Mouse (Mus musculus): ENCODE data around the gene Ap3d1. TPM values are rescaled to one million over a fixed set of nuclear protein-coding genes. Genes with fewer than 3 reads are reported as not detected.

Ap3d1 gene
- polyA plus RNA-seq, 1 experiment from 2014 or later, result 116 TPM

DNA sequence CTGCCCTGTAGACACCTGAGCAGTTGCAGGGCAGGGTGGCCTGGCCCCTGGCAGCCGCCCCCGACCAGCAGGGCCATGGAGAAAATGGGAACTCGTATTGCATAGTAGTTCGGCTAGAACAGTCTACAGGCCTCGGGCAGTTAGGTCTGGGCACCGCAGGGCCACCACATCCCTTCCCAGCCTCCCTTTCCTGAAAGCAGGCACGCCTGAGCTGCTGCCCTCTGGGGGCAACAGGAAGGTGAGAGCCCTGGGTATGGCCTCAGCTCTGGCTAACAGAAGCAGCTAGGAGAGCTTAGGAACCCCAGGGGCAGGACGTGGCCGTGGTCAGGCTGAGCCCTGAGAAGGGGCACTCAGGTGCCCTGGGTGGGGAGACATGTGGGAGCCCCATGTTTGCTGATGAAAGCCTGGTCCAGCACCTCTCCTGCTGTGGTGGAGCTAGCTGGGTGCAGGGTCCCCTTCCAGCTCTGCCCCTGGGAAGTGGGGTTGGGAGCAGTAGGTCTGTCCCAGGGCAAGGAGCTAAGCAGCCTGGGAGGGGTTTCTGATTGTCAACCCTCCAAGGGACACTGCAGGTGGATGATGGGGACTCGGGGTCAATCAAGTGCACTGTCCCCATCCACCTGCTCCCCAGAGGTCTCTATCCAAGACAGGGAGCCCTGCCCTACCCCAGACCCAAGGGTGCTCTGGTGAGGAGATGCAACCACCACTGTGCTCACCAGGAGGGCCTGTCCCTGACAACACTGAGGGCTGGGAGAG lies 75.9 kb downstream of the Ap3d1 start:
- H3K27ac ChIP-seq (replicated peaks; ENCODE audit: low read depth, low read length), result no peak overlapping the region
- no peaks in the 10 kb centered on the region for H3K9me3 ChIP-seq (ENCODE audit: control insufficient read depth, low read length)
- ATAC-seq (ENCODE audit: low FRiP score, low TSS enrichment) (no peak), DNase-seq (no peak)
- no peak overlapping the region for H3K4me3 ChIP-seq (replicated peaks; ENCODE audit: low read depth, low read length)
- H3K4me1 ChIP-seq (ENCODE audit: control insufficient read depth, insufficient read depth, low read length), result no peaks in the 10 kb centered on the region
- H3K4me2 ChIP-seq (ENCODE audit: low read length), result no peak overlapping the region
- 83% methylated on average over 10 of the region's 10 CpGs for WGBS
- no peak overlapping the region for H3K9ac ChIP-seq (replicated peaks; ENCODE audit: low read length)
- H3K27me3 ChIP-seq (ENCODE audit: control insufficient read depth, insufficient read depth, low read length), result no peaks in the 10 kb centered on the region
- peaks cover 59% of the 10 kb centered on the region for H3K36me3 ChIP-seq (ENCODE audit: control insufficient read depth, insufficient read depth, low read length)

DNA sequence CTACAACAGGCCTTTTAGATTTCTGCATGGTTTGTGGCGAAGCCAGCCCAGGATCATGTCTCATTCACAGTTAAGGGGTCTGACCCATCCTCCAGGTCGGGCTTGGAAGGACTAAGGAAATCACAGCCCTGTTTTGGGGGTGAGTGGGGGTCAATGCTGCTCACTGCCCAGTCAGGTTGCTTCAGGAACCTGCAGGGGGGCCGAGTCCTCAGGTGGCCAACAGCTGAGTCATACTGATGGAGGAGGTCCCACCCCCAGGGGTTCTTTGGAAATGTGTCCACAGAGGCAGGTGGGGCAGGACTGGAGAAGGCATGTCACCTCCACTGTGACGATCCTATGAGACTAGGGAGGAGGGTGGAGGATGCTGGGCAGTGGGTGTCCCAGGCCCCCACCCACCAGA lies 76.6 kb downstream of the Ap3d1 start:
- WGBS, result 73% methylated on average over 4 of the region's 4 CpGs
- no peak overlapping the region for H3K27ac ChIP-seq (replicated peaks; ENCODE audit: low read depth, low read length)
- H3K4me2 ChIP-seq (ENCODE audit: low read length), result no peak overlapping the region
- H3K9ac ChIP-seq (replicated peaks; ENCODE audit: low read length), result no peak overlapping the region
- no peaks in the 10 kb centered on the region for H3K4me1 ChIP-seq (ENCODE audit: control insufficient read depth, insufficient read depth, low read length)
- no peaks in the 10 kb centered on the region for H3K27me3 ChIP-seq (ENCODE audit: control insufficient read depth, insufficient read depth, low read length)
- no peak for DNase-seq
- peaks cover 52% of the 10 kb centered on the region for H3K36me3 ChIP-seq (ENCODE audit: control insufficient read depth, insufficient read depth, low read length)
- H3K4me3 ChIP-seq (replicated peaks; ENCODE audit: low read depth, low read length), result no peak overlapping the region
- no peak for ATAC-seq (ENCODE audit: low FRiP score, low TSS enrichment)
- H3K9me3 ChIP-seq (ENCODE audit: control insufficient read depth, low read length), result no peaks in the 10 kb centered on the region

DNA sequence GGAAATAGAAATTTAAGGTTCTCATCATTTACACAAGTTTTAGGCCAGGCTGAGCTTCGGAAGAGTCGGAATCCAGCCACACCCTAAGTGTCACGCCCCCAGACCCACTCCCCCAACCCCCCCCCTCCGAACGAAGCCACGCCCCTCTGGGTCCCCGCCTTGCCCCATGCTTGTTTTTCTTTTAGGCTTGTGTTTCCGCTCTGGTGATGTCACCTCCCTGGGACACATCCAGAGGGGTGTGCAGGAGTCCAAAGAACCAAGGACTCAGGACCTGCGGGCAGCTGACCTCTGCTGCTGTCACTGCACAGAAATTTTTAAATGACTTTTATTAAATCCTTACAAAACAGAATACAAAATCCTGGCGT lies 77.1 kb downstream of the Ap3d1 start:
- peak overlapping the region; percentile 13; the same call in 1 of the 2 replicates for H3K27ac ChIP-seq (replicated peaks; ENCODE audit: low read depth, low read length)

DNA sequence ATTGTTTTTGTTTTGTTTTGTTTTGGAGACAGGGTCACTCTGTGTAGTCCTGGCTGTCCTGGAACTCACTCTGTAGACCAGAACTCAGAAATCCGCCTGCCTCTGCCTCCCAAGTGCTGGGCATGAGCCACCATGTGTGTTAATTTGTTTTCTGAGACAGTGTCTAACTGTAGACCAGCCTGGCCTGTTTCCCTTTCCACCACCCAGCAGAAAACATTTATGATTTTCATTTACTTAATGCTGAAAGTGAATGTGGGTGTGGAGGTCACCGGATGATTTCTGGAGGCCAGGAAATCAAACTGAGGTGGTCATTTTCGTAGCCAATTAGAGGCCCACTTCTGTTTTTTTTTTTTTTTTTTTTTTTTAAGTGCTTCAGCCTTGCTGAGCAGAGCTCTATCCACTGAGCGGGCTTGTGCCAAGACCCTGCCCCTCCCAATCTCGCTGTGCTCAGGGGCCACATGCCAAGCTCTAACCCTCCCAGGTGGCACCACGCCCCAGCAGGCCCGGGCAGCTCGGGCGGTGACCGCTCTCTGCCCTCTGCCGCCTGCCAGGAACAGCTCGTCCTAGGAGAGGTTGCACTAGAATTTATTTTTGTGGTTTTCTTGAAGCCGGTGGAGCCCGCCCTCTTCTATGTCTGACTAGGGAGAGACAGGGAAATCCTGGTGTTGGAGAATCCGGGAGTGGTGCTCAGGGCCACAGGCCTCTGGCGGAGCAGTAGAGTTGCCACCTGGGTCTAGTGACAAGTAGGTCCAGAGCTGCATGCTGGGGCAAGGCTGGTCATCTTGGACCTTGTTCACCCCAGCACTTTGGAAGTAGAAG lies 77.7 kb downstream of the Ap3d1 start:
- Histone ChIP-seq H3K4me3 (replicated peaks; ENCODE audit: low read depth, low read length) (no peak overlapping the region), H3K4me2 (ENCODE audit: low read length) (no peak overlapping the region), H3K9me3 (ENCODE audit: control insufficient read depth, low read length) (no peaks in the 10 kb centered on the region), H3K27me3 (ENCODE audit: control insufficient read depth, insufficient read depth, low read length) (no peaks in the 10 kb centered on the region), H3K9ac (replicated peaks; ENCODE audit: low read length) (no peak overlapping the region), H3K27ac (replicated peaks; ENCODE audit: low read depth, low read length) (peak overlapping the region; percentile 13; the same call in 1 of the 2 replicates), H3K36me3 (ENCODE audit: control insufficient read depth, insufficient read depth, low read length) (peaks cover 42% of the 10 kb centered on the region), H3K4me1 (ENCODE audit: control insufficient read depth, insufficient read depth, low read length) (no peaks in the 10 kb centered on the region)
- ATAC-seq (ENCODE audit: low FRiP score, low TSS enrichment), result no peak
- DNase-seq, result no peak
- WGBS, result 50% methylated on average over 16 of the region's 16 CpGs

More for the DNA sequence above, 77.1 kb downstream of the Ap3d1 start:
- Histone ChIP-seq H3K27me3 (ENCODE audit: control insufficient read depth, insufficient read depth, low read length) (no peaks in the 10 kb centered on the region), H3K4me3 (replicated peaks; ENCODE audit: low read depth, low read length) (no peak overlapping the region), H3K9me3 (ENCODE audit: control insufficient read depth, low read length) (no peaks in the 10 kb centered on the region), H3K36me3 (ENCODE audit: control insufficient read depth, insufficient read depth, low read length) (peaks cover 48% of the 10 kb centered on the region), H3K4me2 (ENCODE audit: low read length) (no peak overlapping the region), H3K9ac (replicated peaks; ENCODE audit: low read length) (no peak overlapping the region), H3K4me1 (ENCODE audit: control insufficient read depth, insufficient read depth, low read length) (no peaks in the 10 kb centered on the region)
- 16% methylated on average over 10 of the region's 10 CpGs for WGBS
- no peak for ATAC-seq (ENCODE audit: low FRiP score, low TSS enrichment)
- no peak for DNase-seq

DNA sequence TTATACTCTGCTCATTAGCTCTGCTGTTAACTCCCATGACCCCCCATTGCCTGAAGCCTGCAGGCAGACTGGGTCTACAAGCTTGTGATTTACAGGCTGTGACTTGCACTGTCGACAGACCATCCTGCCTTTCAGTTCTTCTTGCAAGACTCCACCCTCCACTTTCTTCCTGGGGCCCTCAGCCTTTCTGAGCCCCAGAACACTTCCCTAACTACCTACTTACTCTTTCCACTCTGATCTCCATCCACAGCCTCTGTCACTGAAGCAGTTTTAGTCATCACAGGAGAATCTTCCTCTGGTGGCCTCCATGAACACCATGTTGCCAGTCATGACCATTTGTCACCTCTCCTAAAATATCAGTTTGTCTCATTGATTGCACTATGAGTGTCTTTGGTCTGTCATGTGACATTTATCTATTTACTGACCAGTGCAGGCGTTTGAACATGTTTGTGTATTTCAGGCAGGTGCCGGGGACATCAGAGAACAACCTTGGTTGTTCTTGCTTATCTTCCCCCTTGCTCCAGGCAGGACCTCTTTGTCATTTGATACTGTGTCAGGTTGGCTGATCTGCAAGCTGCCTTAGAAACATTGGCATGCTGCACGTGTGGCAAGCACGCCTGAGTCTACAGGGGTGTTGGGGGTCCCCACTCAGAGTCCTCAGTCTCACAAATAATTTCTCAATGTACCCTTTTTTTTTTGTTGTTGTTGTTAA lies 78.4 kb downstream of the Ap3d1 start:
- DNase-seq (no peak), ATAC-seq (ENCODE audit: low FRiP score, low TSS enrichment) (no peak)
- Histone ChIP-seq H3K36me3 (ENCODE audit: control insufficient read depth, insufficient read depth, low read length) (peaks cover 35% of the 10 kb centered on the region), H3K9ac (replicated peaks; ENCODE audit: low read length) (no peak overlapping the region), H3K27ac (replicated peaks; ENCODE audit: low read depth, low read length) (no peak overlapping the region), H3K4me3 (replicated peaks; ENCODE audit: low read depth, low read length) (no peak overlapping the region), H3K27me3 (ENCODE audit: control insufficient read depth, insufficient read depth, low read length) (no peaks in the 10 kb centered on the region), H3K9me3 (ENCODE audit: control insufficient read depth, low read length) (no peaks in the 10 kb centered on the region), H3K4me2 (ENCODE audit: low read length) (no peak overlapping the region), H3K4me1 (ENCODE audit: control insufficient read depth, insufficient read depth, low read length) (0 out of 2 replicates have a peak, but pooled peaks cover 4% of the 10 kb centered on the region)
- 70% methylated on average over 5 of the region's 5 CpGs for WGBS

DNA sequence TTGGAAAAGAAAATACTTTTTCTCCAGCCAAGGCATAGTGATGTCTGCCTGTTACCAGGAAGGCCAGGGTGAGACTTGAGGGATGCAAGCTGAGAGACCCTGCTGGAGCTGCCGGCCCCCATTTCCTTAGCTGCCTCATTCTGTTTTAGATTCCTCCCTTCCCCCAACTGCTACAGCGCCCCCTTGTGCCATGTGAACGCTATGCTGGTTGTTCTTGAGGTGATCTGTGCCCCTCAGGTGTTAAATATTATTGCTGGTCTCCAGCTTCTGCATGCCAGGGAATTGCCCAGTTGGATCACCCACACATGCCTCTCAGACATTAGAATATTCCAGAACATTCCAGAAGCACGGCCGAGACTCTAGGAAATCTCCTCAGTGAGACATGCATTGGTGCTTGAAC lies 80.9 kb downstream of the Ap3d1 start:
- Histone ChIP-seq H3K9ac (replicated peaks; ENCODE audit: low read length) (no peak overlapping the region), H3K4me3 (replicated peaks; ENCODE audit: low read depth, low read length) (no peak overlapping the region), H3K4me1 (ENCODE audit: control insufficient read depth, insufficient read depth, low read length) (peaks cover 8% of the 10 kb centered on the region; the same call in 1 of the 2 replicates), H3K27ac (replicated peaks; ENCODE audit: low read depth, low read length) (no peak overlapping the region), H3K9me3 (ENCODE audit: control insufficient read depth, low read length) (no peaks in the 10 kb centered on the region), H3K36me3 (ENCODE audit: control insufficient read depth, insufficient read depth, low read length) (peaks cover 10% of the 10 kb centered on the region), H3K27me3 (ENCODE audit: control insufficient read depth, insufficient read depth, low read length) (no peaks in the 10 kb centered on the region), H3K4me2 (ENCODE audit: low read length) (no peak overlapping the region)
- DNase-seq (peak; percentile 47), ATAC-seq (ENCODE audit: low FRiP score, low TSS enrichment) (no peak)
- 36% methylated on average over 5 of the region's 5 CpGs for WGBS

DNA sequence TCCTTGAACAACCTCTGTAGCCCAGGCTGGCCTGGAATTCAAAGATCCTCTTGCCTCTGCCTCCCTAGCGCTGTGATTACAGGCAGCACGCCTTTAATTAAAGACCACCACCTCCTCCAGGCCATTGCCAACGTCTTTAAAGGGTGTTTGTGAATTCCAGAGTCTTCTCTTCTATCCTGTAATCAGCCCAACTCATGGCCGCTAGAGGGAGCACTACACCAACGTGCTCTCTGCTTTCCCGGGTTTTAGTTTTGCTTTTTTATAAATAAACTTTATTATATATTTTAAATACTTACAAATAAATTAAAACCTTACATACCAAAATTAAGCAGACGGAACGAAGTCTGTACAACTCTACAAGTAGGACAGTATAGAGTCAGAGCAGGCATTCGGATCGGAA lies 82.9 kb downstream of the Ap3d1 start:
- ATAC-seq (ENCODE audit: low FRiP score, low TSS enrichment) (no peak), DNase-seq (peak; percentile 90)
- H3K9ac ChIP-seq (replicated peaks; ENCODE audit: low read length), result no peak overlapping the region
- no peaks in the 10 kb centered on the region for H3K9me3 ChIP-seq (ENCODE audit: control insufficient read depth, low read length)
- H3K4me2 ChIP-seq (ENCODE audit: low read length), result peak overlapping the region; percentile 22; the same call in 1 of the 2 replicates
- no peaks in the 10 kb centered on the region for H3K27me3 ChIP-seq (ENCODE audit: control insufficient read depth, insufficient read depth, low read length)
- 0 out of 2 replicates have a peak overlapping the region, but pooled peaks have one; percentile 8 for H3K27ac ChIP-seq (replicated peaks; ENCODE audit: low read depth, low read length)
- WGBS, result 16% methylated on average over 10 of the region's 10 CpGs
- no peak overlapping the region for H3K4me3 ChIP-seq (replicated peaks; ENCODE audit: low read depth, low read length)
- peaks cover 20% of the 10 kb centered on the region for H3K4me1 ChIP-seq (ENCODE audit: control insufficient read depth, insufficient read depth, low read length)
- H3K36me3 ChIP-seq (ENCODE audit: control insufficient read depth, insufficient read depth, low read length), result no peaks in the 10 kb centered on the region

DNA sequence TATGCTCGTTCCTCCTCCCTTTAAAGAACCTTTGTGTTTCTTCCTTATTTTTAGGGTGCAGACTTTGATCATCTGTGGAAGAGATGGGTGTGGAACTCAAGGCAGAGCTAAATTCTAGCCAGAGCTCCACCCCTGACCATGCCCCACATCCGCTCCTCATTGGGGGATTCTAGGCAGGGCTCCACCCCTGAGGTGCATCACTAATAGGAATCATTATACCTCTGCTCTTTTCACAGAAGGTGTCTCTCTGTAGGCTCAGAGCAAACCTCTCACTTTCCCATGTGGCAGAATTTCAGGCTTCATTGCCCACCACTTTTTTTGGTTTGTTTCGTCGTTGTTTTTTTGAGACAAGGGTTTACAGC lies 83.2 kb downstream of the Ap3d1 start:
- Histone ChIP-seq H3K4me2 (ENCODE audit: low read length) (no peak overlapping the region), H3K36me3 (ENCODE audit: control insufficient read depth, insufficient read depth, low read length) (no peaks in the 10 kb centered on the region), H3K27ac (replicated peaks; ENCODE audit: low read depth, low read length) (0 out of 2 replicates have a peak overlapping the region, but pooled peaks have one; percentile 8), H3K9ac (replicated peaks; ENCODE audit: low read length) (no peak overlapping the region), H3K4me1 (ENCODE audit: control insufficient read depth, insufficient read depth, low read length) (peaks cover 20% of the 10 kb centered on the region), H3K4me3 (replicated peaks; ENCODE audit: low read depth, low read length) (no peak overlapping the region), H3K27me3 (ENCODE audit: control insufficient read depth, insufficient read depth, low read length) (no peaks in the 10 kb centered on the region), H3K9me3 (ENCODE audit: control insufficient read depth, low read length) (no peaks in the 10 kb centered on the region)
- DNase-seq (no peak), ATAC-seq (ENCODE audit: low FRiP score, low TSS enrichment) (no peak)
- 68% methylated on average over 4 of the region's 4 CpGs for WGBS
